Mouse (Mus musculus) C2C12 (cell line): ENCODE results near the gene Ecsit. TPM values are rescaled to one million over a fixed set of nuclear protein-coding genes. Genes with fewer than 3 reads are reported as not detected.

ENCODE experiments used
- H3K27me3 ChIP-seq: one replicate; pipeline ENCODE4 v1.6.1; 2011; ENCODE audit not compliant: control insufficient read depth, insufficient read depth, insufficient read length
- H3K36me3 ChIP-seq: one replicate; pipeline ENCODE4 v1.6.1; 2011; ENCODE audit not compliant: control insufficient read depth, insufficient read depth
- H3K4me3 ChIP-seq: one replicate; pipeline ENCODE4 v1.5.1; 2011; ENCODE audit warnings: mild to moderate bottlenecking, control low read depth; ENCODE audit not compliant: poor library complexity, insufficient read depth, severe bottlenecking
- H3K79me2 ChIP-seq: one replicate; pipeline ENCODE4 v1.6.1; 2011; ENCODE audit not compliant: control insufficient read depth, insufficient read depth
- H3K79me3 ChIP-seq: one replicate; pipeline ENCODE4 v1.6.1; 2011; ENCODE audit warnings: low read depth, control low read depth
- H3ac ChIP-seq: one replicate; pipeline ENCODE3; 2011; ENCODE audit warnings: low read depth; ENCODE audit not compliant: control insufficient read depth, insufficient read length
- CEBPB ChIP-seq: IDR thresholded peaks from one replicate; pipeline ENCODE4 v1.6.1; 2011; ENCODE audit warnings: low read depth, mild to moderate bottlenecking, control low read depth, moderate library complexity
- CTCF ChIP-seq: IDR thresholded peaks from one replicate; pipeline ENCODE4 v1.5.1; 2011; ENCODE audit not compliant: control insufficient read depth, insufficient read depth, insufficient read length
- FOSL1 ChIP-seq: IDR thresholded peaks from one replicate; pipeline ENCODE4 v1.8.0; 2011; ENCODE audit warnings: mild to moderate bottlenecking, low read length; ENCODE audit not compliant: poor library complexity, insufficient read depth, severe bottlenecking
- MAX ChIP-seq: IDR thresholded peaks from one replicate; pipeline ENCODE4 v1.6.1; 2011; ENCODE audit warnings: mild to moderate bottlenecking, control low read depth
- MYOD1 ChIP-seq: IDR thresholded peaks from one replicate; pipeline ENCODE4 v1.6.1; 2011; ENCODE audit warnings: low read depth; ENCODE audit not compliant: control insufficient read depth, insufficient read length
- MYOG ChIP-seq: IDR thresholded peaks from one replicate; pipeline ENCODE4 v1.6.1; 2011; ENCODE audit not compliant: control insufficient read depth, insufficient read length; ENCODE audit errors: extremely low read depth
- USF1 ChIP-seq: IDR thresholded peaks from one replicate; pipeline ENCODE4 v1.6.1; 2011; ENCODE audit warnings: low read depth, mild to moderate bottlenecking, control low read depth, moderate library complexity
- polyA plus RNA-seq: library from polyadenylated mRNA; unstranded; fragments of >200 nt; fragmentation: generic; extraction: Trizol; gene quantifications from one replicate; pipeline ENCODE4 v1.2.1, GENCODE M21; 2012; ENCODE audit warnings: missing spikeins

Ecsit gene
- polyA plus RNA-seq, 1 experiment: 32.6 TPM

DNA sequence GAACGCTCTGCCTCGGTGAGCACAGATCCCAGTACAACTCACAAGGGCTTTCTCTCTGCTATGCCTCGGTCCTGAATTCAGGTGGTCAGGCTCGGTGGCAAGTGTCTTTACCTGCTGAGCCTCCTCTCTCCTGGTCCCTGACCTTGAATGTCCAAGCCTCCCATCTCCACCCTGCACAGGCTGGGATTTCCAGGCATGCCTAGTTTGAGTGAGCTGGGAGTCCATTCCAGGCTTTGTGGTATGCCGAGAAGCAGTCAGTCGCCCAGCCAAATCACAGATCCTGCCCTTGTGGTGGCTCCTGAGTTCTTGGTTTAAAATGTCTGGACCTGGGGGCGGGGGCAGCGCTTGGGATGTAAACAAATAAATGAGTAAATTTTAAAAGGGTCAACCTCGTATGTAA, 37.9 kb downstream of the Ecsit start:
- Histone ChIP-seq H3K79me3 (no peaks in the 10 kb centered on the region), H3ac (no peak overlapping the region), H3K4me3 (no peak overlapping the region), H3K36me3 (no peaks in the 10 kb centered on the region), H3K27me3 (peaks cover 55% of the 10 kb centered on the region), H3K79me2 (no peaks in the 10 kb centered on the region)
- TF ChIP-seq USF1 (no peak), MAX (no peak), CEBPB (no peak), CTCF (no peak), FOSL1 (no peak), MYOG (no peak), MYOD1 (no peak)

DNA sequence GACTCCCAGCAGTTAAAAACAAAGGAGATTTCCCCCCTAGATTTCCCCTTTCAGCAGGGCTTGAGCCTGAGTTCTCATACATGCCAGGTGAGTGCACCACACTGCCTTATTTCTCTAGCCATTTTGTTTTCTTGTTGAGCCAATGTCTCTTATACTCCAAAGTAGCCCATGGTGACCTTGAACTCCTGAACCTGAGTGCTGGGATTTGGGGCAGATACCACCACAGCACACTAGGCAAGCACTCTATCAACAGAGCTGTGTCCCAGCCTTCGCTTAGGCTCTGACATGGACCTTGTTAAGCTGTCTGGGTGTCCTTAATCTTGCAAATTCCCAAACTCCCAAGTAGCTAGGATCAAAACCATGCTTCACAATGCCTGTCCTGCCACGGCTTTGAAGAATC, 43.4 kb downstream of the Ecsit start:
- TF ChIP-seq MYOD1 (no peak), USF1 (no peak), MAX (no peak), FOSL1 (no peak), CEBPB (no peak)
- H3ac ChIP-seq: no peak overlapping the region
- H3K79me2 ChIP-seq: no peaks in the 10 kb centered on the region

DNA sequence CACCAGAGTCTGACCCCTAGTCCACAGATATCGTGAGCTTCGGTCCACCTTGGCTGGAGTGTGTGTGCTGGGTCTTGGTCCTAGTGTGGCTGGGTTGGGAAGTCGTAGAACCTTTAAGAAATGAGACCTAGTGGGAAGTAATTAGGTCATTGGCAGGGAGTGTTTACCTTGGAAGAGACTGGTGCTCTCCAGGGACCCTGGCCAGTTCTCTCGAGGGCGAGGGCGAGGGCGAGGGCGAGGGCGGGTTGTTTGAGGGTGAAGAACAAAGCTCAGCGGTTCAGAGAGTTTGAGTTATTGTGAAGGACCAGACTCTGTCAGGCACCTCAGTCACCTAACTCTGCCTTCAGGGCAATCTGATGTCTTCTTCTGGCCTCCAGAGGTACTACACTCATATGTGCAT, 47.4 kb downstream of the Ecsit start:
- H3K4me3 ChIP-seq: no peak overlapping the region
- no peak overlapping the region for H3ac ChIP-seq
- H3K27me3 ChIP-seq: peaks cover 24% of the 10 kb centered on the region
- H3K79me2 ChIP-seq: no peaks in the 10 kb centered on the region
- H3K79me3 ChIP-seq: no peaks in the 10 kb centered on the region
- TF ChIP-seq CTCF: no peak
- TF ChIP-seq MAX: no peak
- no peaks in the 10 kb centered on the region for H3K36me3 ChIP-seq

More for the DNA sequence above, 43.4 kb downstream of the Ecsit start:
- no peak overlapping the region for H3K4me3 ChIP-seq
- no peaks in the 10 kb centered on the region for H3K79me3 ChIP-seq
- peaks cover 15% of the 10 kb centered on the region for H3K27me3 ChIP-seq
- H3K36me3 ChIP-seq: no peaks in the 10 kb centered on the region

DNA sequence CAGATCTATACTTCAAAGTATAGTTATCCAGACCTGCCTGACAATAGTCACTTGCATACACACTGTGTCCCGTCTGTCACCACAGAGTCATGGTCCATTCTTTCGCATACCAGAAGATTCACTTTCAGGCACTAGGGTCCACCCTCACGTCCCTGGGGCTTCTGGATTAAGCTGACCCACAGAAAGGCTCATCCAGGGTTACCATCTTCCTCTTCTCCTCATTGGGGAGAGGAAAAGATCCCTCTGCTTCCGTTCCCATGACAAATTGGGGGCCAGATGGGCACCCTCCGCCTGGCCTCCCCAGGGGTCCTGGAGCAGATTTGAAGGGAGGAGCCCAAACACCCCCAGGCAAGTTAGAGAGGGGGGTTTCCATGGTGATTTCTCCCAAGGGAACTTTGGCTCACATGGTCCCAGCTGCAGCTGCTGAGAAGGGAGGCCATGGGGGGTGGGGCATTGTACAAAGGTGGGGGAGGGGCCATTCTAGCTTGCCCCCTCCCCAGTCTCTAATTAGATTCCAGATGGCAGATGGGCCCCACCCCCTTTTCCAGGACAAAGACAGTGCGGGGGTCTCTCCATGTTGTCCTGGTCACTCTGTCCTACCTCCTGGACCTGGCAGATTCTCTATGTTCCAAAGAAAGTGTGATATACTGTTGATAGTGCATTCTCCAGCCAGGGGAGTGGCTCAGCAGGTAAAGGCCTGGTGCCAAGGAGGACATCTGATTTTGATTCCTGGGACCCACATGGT, 49.8 kb downstream of the Ecsit start:
- Histone ChIP-seq H3K79me2 (no peaks in the 10 kb centered on the region), H3K27me3 (peaks cover 27% of the 10 kb centered on the region), H3K79me3 (no peaks in the 10 kb centered on the region), H3K4me3 (no peak overlapping the region), H3ac (no peak overlapping the region), H3K36me3 (no peaks in the 10 kb centered on the region)
- TF ChIP-seq MYOG (no peak), FOSL1 (no peak), MYOD1 (no peak), CTCF (no peak)

DNA sequence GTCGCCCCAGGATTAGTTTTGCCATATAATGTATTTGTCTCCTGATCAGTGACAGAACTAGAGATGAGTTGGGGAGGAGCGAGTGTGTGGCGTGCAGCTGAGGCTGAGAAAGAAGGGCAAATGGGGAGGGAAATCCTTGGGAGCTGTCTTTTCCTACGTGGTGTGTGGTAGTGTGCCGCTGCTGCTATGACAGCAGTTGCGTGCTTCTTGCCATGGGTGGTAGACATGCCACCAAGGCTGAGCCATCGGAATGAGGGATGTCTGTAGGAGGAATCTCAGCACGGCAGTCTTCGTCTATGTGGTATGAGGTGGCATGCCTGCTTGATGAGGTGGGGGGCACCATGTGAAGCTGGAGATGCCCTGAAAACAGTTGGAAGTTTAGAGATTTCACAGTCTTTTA, 54.9 kb downstream of the Ecsit start:
- no peak for TF ChIP-seq USF1
- TF ChIP-seq MYOD1: no peak
- no peak for TF ChIP-seq CTCF
- no peak for TF ChIP-seq MAX
- TF ChIP-seq CEBPB: no peak
- TF ChIP-seq MYOG: no peak
- no peak for TF ChIP-seq FOSL1
- peaks cover 32% of the 10 kb centered on the region for H3K27me3 ChIP-seq
- H3K79me2 ChIP-seq: no peaks in the 10 kb centered on the region
- H3K4me3 ChIP-seq: no peak overlapping the region
- no peak overlapping the region for H3ac ChIP-seq
- no peaks in the 10 kb centered on the region for H3K36me3 ChIP-seq
- H3K79me3 ChIP-seq: no peaks in the 10 kb centered on the region

DNA sequence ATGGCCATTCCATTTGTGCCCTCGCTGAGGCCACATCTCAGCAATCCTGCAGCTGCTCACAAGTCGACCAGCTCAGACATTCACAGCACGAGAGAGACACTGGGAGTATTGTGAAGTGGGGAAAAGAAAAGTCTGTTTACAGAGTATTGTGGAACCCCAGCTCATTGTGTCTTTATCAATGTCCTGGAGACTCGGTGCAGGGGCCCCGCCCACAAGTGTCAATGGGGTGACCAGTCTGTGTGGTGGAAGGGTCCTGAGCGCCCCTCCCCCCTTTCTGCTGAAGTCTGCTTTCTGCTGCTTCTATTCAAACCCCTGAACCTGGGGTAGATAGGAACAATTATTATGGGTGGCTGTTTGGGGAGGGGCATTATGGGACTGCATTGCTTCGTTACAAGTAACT, 56.8 kb downstream of the Ecsit start:
- no peak for TF ChIP-seq MYOG
- H3K27me3 ChIP-seq: peaks cover 32% of the 10 kb centered on the region
- no peaks in the 10 kb centered on the region for H3K36me3 ChIP-seq
- H3ac ChIP-seq: no peak overlapping the region
- H3K4me3 ChIP-seq: no peak overlapping the region
- H3K79me3 ChIP-seq: no peaks in the 10 kb centered on the region
- no peaks in the 10 kb centered on the region for H3K79me2 ChIP-seq
